Mouse (Mus musculus) retina, adult 2 months (tissue): ENCODE data around the gene Chaf1a.
"Not testable (repeated sequence)": the region's sequence is repeated elsewhere in the genome, so short reads cannot be mapped to it uniquely, and the experiment has no call there.

Experiments
- DNase-seq: peaks from one replicate; pipeline ENCODE4 v3.0.0-alpha.2; 2012; ENCODE audit warnings: low read depth, low spot score

Gene Chaf1a

GRCm38 (mm10) chr17:56038583-56039261 lies 1.5 kb upstream of the Chaf1a start:
- no peak for DNase-seq

GRCm38 (mm10) chr17:56039345-56039744 lies 894 bp upstream of the Chaf1a start:
- no peak for DNase-seq

- DNase-seq: no peak
Observed at GRCm38 (mm10) chr17:56040857-56041163, 571 bp downstream of the Chaf1a start.

- no peak for DNase-seq
Observed at GRCm38 (mm10) chr17:56051369-56051768, 11.1 kb downstream of the Chaf1a start.

- no peak for DNase-seq
Observed at GRCm38 (mm10) chr17:56054938-56055337, 14.7 kb downstream of the Chaf1a start.

GRCm38 (mm10) chr17:56055945-56056678 lies 15.9 kb downstream of the Chaf1a start:
- no peak for DNase-seq

- no peak for DNase-seq
Observed at GRCm38 (mm10) chr17:56057381-56058120, 17.3 kb downstream of the Chaf1a start.

GRCm38 (mm10) chr17:56062081-56062480 lies 21.8 kb downstream of the Chaf1a start:
- DNase-seq: no peak

- not testable (repeated sequence) for DNase-seq
Observed at GRCm38 (mm10) chr17:56065715-56066114, 25.5 kb downstream of the Chaf1a start.

GRCm38 (mm10) chr17:56066451-56066850 lies 26.2 kb downstream of the Chaf1a start:
- no peak for DNase-seq

- no peak for DNase-seq
Observed at GRCm38 (mm10) chr17:56069066-56069465, 28.8 kb downstream of the Chaf1a start.

GRCm38 (mm10) chr17:56071126-56071525 lies 30.9 kb downstream of the Chaf1a start:
- no peak for DNase-seq

GRCm38 (mm10) chr17:56072243-56072642 lies 32.0 kb downstream of the Chaf1a start:
- DNase-seq: no peak

GRCm38 (mm10) chr17:56074097-56074826 lies 34.0 kb downstream of the Chaf1a start:
- DNase-seq: peak; percentile 48

GRCm38 (mm10) chr17:56074827-56075208 lies 34.6 kb downstream of the Chaf1a start, which contains the start of gene Ubxn6:
TSS of gene Ubxn6 (minus strand) at chr17:56075028.
- DNase-seq: peak; percentile 88

GRCm38 (mm10) chr17:56077523-56077922 lies 37.3 kb downstream of the Chaf1a start:
- no peak for DNase-seq

GRCm38 (mm10) chr17:56078361-56078760 lies 38.1 kb downstream of the Chaf1a start:
- DNase-seq: not testable (repeated sequence)

- DNase-seq: peak; percentile 100
Observed at GRCm38 (mm10) chr17:56078880-56079795, 38.9 kb downstream of the Chaf1a start, which contains the start of gene Hdgfl2. TSS of gene Hdgfl2 (plus strand) at chr17:56079634.

- no peak for DNase-seq
Observed at GRCm38 (mm10) chr17:56079921-56080320, 39.7 kb downstream of the Chaf1a start.

- no peak for DNase-seq
Observed at GRCm38 (mm10) chr17:56080781-56081585, 40.7 kb downstream of the Chaf1a start.
